Mouse (Mus musculus): Measurements from ENCODE around the gene Itga6. TPM values are rescaled to one million over a fixed set of nuclear protein-coding genes. Genes with fewer than 3 reads are reported as not detected.
A peak's percentile ranks its signal among the peaks of the same experiment; 100 is the strongest.

The Itga6 gene
- polyA plus RNA-seq, 1 experiment from 2014 or later, result 103 TPM

GRCm38 (mm10) chr2:71809289-71809860, 64.0 kb downstream of the Itga6 start:
- no peak overlapping the region for H3K27ac ChIP-seq (replicated peaks in 1 of 2; ENCODE audit: control insufficient read depth in 1 of 2, insufficient read depth in 1 of 2, low read depth in 2 of 2, low read length in 2 of 2)
- ATAC-seq (ENCODE audit: insufficient number of reproducible peaks, insufficient read depth, low FRiP score, low read depth), result no peak
- no peaks in the 10 kb centered on the region for H3K36me3 ChIP-seq (ENCODE audit: control insufficient read depth, insufficient read depth, low read length)
- H3K9me3 ChIP-seq (ENCODE audit: control insufficient read depth, low read length), result no peaks in the 10 kb centered on the region
- H3K4me1 ChIP-seq (ENCODE audit: control insufficient read depth in 2 of 2, insufficient read depth in 2 of 2, low read length in 2 of 2), result peaks cover 17 to 28% of the 10 kb centered on the region in 2 experiments
- 49% methylated on average over 10 of the region's 10 CpGs for WGBS
- no peak overlapping the region for H3K4me2 ChIP-seq (ENCODE audit: low read length)
- no peaks in the 10 kb centered on the region for H3K27me3 ChIP-seq (ENCODE audit: control insufficient read depth, insufficient read depth, low read length)
- H3K9ac ChIP-seq (ENCODE audit: low read length), result no peak overlapping the region
- H3K4me3 ChIP-seq (ENCODE audit: control insufficient read depth in 1 of 2, insufficient read depth in 1 of 2, low read depth in 1 of 2, low read length in 2 of 2), result no peak overlapping the region

- H3K36me3 ChIP-seq (ENCODE audit: control insufficient read depth, insufficient read depth, low read length), result no peaks in the 10 kb centered on the region
- 92% methylated on average over 11 of the region's 11 CpGs for WGBS
- no peak overlapping the region for H3K4me3 ChIP-seq (ENCODE audit: control insufficient read depth in 1 of 2, insufficient read depth in 1 of 2, low read depth in 1 of 2, low read length in 2 of 2)
- no peaks in the 10 kb centered on the region for H3K27me3 ChIP-seq (ENCODE audit: control insufficient read depth, insufficient read depth, low read length)
- H3K9ac ChIP-seq (ENCODE audit: low read length), result no peak overlapping the region
- H3K4me1 ChIP-seq (ENCODE audit: control insufficient read depth in 2 of 2, insufficient read depth in 2 of 2, low read length in 2 of 2), result peaks cover 20 to 27% of the 10 kb centered on the region in 2 experiments
- H3K9me3 ChIP-seq (ENCODE audit: control insufficient read depth, low read length), result no peaks in the 10 kb centered on the region
- H3K27ac ChIP-seq (replicated peaks in 1 of 2; ENCODE audit: control insufficient read depth in 1 of 2, insufficient read depth in 1 of 2, low read depth in 2 of 2, low read length in 2 of 2), result no peak overlapping the region
- ATAC-seq (ENCODE audit: insufficient number of reproducible peaks, insufficient read depth, low FRiP score, low read depth), result no peak
- no peak overlapping the region for H3K4me2 ChIP-seq (ENCODE audit: low read length)
These were observed 64.6 kb downstream of the Itga6 start for GRCm38 (mm10) chr2:71810010-71810409.

DNA sequence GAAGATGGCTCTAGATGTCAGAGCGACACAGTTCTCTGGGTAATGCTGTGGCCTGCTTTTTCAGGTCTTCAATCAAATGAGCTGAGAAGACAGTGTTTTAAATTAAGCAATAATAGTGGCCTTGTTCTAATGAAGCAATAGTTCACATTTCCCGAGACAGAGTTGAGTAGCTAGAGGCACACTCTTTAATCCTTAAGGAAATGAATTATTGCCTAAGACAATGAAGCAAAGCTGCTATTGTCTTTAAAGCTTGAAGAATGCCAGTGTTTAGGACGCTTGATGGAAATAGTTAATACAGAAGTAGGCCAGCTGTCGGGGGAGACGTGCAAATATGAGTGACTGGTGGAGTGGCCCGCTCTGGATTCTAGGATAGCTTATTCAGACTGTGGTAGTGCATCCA, 65.5 kb downstream of the Itga6 start:
- Histone ChIP-seq H3K27me3 (ENCODE audit: control insufficient read depth, insufficient read depth, low read length) (no peaks in the 10 kb centered on the region), H3K9me3 (ENCODE audit: control insufficient read depth, low read length) (no peaks in the 10 kb centered on the region), H3K9ac (ENCODE audit: low read length) (no peak overlapping the region), H3K36me3 (ENCODE audit: control insufficient read depth, insufficient read depth, low read length) (no peaks in the 10 kb centered on the region), H3K4me3 (ENCODE audit: control insufficient read depth in 1 of 2, insufficient read depth in 1 of 2, low read depth in 1 of 2, low read length in 2 of 2) (no peak overlapping the region), H3K27ac (replicated peaks in 1 of 2; ENCODE audit: control insufficient read depth in 1 of 2, insufficient read depth in 1 of 2, low read depth in 2 of 2, low read length in 2 of 2) (no peak overlapping the region), H3K4me1 (ENCODE audit: control insufficient read depth in 2 of 2, insufficient read depth in 2 of 2, low read length in 2 of 2) (peaks cover 21 to 22% of the 10 kb centered on the region in 2 experiments), H3K4me2 (ENCODE audit: low read length) (no peak overlapping the region)
- no peak for ATAC-seq (ENCODE audit: insufficient number of reproducible peaks, insufficient read depth, low FRiP score, low read depth)
- WGBS, result 75% methylated on average over 6 of the region's 6 CpGs

- peak overlapping the region; percentile 6 to 23; a peak in 1 of 4 replicates for H3K27ac ChIP-seq (replicated peaks in 1 of 2; ENCODE audit: control insufficient read depth in 1 of 2, insufficient read depth in 1 of 2, low read depth in 2 of 2, low read length in 2 of 2)
- no peak overlapping the region for H3K4me2 ChIP-seq (ENCODE audit: low read length)
- H3K4me1 ChIP-seq (ENCODE audit: control insufficient read depth in 2 of 2, insufficient read depth in 2 of 2, low read length in 2 of 2), result peaks cover 20 to 28% of the 10 kb centered on the region in 2 experiments
- ATAC-seq (ENCODE audit: insufficient number of reproducible peaks, insufficient read depth, low FRiP score, low read depth), result 0 out of 2 replicates have a peak, but pooled peaks have one; percentile 27
- H3K36me3 ChIP-seq (ENCODE audit: control insufficient read depth, insufficient read depth, low read length), result no peaks in the 10 kb centered on the region; the same call in 1 of the 2 replicates
- H3K4me3 ChIP-seq (ENCODE audit: control insufficient read depth in 1 of 2, insufficient read depth in 1 of 2, low read depth in 1 of 2, low read length in 2 of 2), result no peak overlapping the region
- H3K27me3 ChIP-seq (ENCODE audit: control insufficient read depth, insufficient read depth, low read length), result no peaks in the 10 kb centered on the region
- 37% methylated on average over 12 of the region's 12 CpGs for WGBS
- no peaks in the 10 kb centered on the region for H3K9me3 ChIP-seq (ENCODE audit: control insufficient read depth, low read length)
- no peak overlapping the region for H3K9ac ChIP-seq (ENCODE audit: low read length)
These were observed 67.0 kb downstream of the Itga6 start for GRCm38 (mm10) chr2:71812221-71813021.

- Histone ChIP-seq H3K36me3 (ENCODE audit: control insufficient read depth, insufficient read depth, low read length) (no peaks in the 10 kb centered on the region; the same call in 1 of the 2 replicates), H3K9me3 (ENCODE audit: control insufficient read depth, low read length) (no peaks in the 10 kb centered on the region), H3K4me3 (ENCODE audit: control insufficient read depth in 1 of 2, insufficient read depth in 1 of 2, low read depth in 1 of 2, low read length in 2 of 2) (no peak overlapping the region), H3K4me1 (ENCODE audit: control insufficient read depth in 2 of 2, insufficient read depth in 2 of 2, low read length in 2 of 2) (peaks cover 20 to 23% of the 10 kb centered on the region in 2 experiments), H3K27me3 (ENCODE audit: control insufficient read depth, insufficient read depth, low read length) (no peaks in the 10 kb centered on the region), H3K4me2 (ENCODE audit: low read length) (no peak overlapping the region), H3K9ac (ENCODE audit: low read length) (no peak overlapping the region), H3K27ac (replicated peaks in 1 of 2; ENCODE audit: control insufficient read depth in 1 of 2, insufficient read depth in 1 of 2, low read depth in 2 of 2, low read length in 2 of 2) (0 out of 4 replicates have a peak overlapping the region, but pooled peaks of 1 of the 2 experiments have one; percentile 23)
- 75% methylated on average over 4 of the region's 9 CpGs for WGBS
- ATAC-seq (ENCODE audit: insufficient number of reproducible peaks, insufficient read depth, low FRiP score, low read depth), result no peak
These were observed 67.6 kb downstream of the Itga6 start for GRCm38 (mm10) chr2:71813022-71813358.

GRCm38 (mm10) chr2:71813371-71813770, 68.0 kb downstream of the Itga6 start:
- no peaks in the 10 kb centered on the region for H3K27me3 ChIP-seq (ENCODE audit: control insufficient read depth, insufficient read depth, low read length)
- H3K9me3 ChIP-seq (ENCODE audit: control insufficient read depth, low read length), result no peaks in the 10 kb centered on the region
- H3K36me3 ChIP-seq (ENCODE audit: control insufficient read depth, insufficient read depth, low read length), result peaks cover 3% of the 10 kb centered on the region
- H3K27ac ChIP-seq (replicated peaks in 1 of 2; ENCODE audit: control insufficient read depth in 1 of 2, insufficient read depth in 1 of 2, low read depth in 2 of 2, low read length in 2 of 2), result no peak overlapping the region
- H3K4me3 ChIP-seq (ENCODE audit: control insufficient read depth in 1 of 2, insufficient read depth in 1 of 2, low read depth in 1 of 2, low read length in 2 of 2), result no peak overlapping the region
- peaks cover 20 to 23% of the 10 kb centered on the region in 2 experiments for H3K4me1 ChIP-seq (ENCODE audit: control insufficient read depth in 2 of 2, insufficient read depth in 2 of 2, low read length in 2 of 2)
- no peak overlapping the region for H3K4me2 ChIP-seq (ENCODE audit: low read length)
- ATAC-seq (ENCODE audit: insufficient number of reproducible peaks, insufficient read depth, low FRiP score, low read depth), result no peak
- H3K9ac ChIP-seq (ENCODE audit: low read length), result no peak overlapping the region
- 56% methylated on average over 5 of the region's 8 CpGs for WGBS

- peaks cover 19 to 23% of the 10 kb centered on the region in 2 experiments for H3K4me1 ChIP-seq (ENCODE audit: control insufficient read depth in 2 of 2, insufficient read depth in 2 of 2, low read length in 2 of 2)
- ATAC-seq (ENCODE audit: insufficient number of reproducible peaks, insufficient read depth, low FRiP score, low read depth), result no peak
- no peak overlapping the region for H3K4me3 ChIP-seq (ENCODE audit: control insufficient read depth in 1 of 2, insufficient read depth in 1 of 2, low read depth in 1 of 2, low read length in 2 of 2)
- WGBS, result 57% methylated on average over 3 of the region's 3 CpGs
- no peaks in the 10 kb centered on the region for H3K9me3 ChIP-seq (ENCODE audit: control insufficient read depth, low read length)
- H3K4me2 ChIP-seq (ENCODE audit: low read length), result no peak overlapping the region
- H3K9ac ChIP-seq (ENCODE audit: low read length), result no peak overlapping the region
- no peak overlapping the region for H3K27ac ChIP-seq (replicated peaks in 1 of 2; ENCODE audit: control insufficient read depth in 1 of 2, insufficient read depth in 1 of 2, low read depth in 2 of 2, low read length in 2 of 2)
- H3K27me3 ChIP-seq (ENCODE audit: control insufficient read depth, insufficient read depth, low read length), result no peaks in the 10 kb centered on the region
- peaks cover 10% of the 10 kb centered on the region for H3K36me3 ChIP-seq (ENCODE audit: control insufficient read depth, insufficient read depth, low read length)
These were observed 68.6 kb downstream of the Itga6 start for GRCm38 (mm10) chr2:71814016-71814415.
